Mouse (Mus musculus): ENCODE data around the gene Hesx1. TPM values are rescaled to one million over a fixed set of nuclear protein-coding genes. Genes with fewer than 3 reads are reported as not detected.

The Hesx1 gene
- polyA plus RNA-seq, 1 experiment from 2014 or later, result 3.9 TPM

- no peak for DNase-seq (ENCODE audit: low spot score)
- 93% methylated on average over 8 of the region's 8 CpGs for WGBS
- Histone ChIP-seq H3K36me3 (replicated peaks) (no peaks in the 10 kb centered on the region), H3K27ac (replicated peaks) (no peak overlapping the region), H3K9me3 (peaks cover 10% of the 10 kb centered on the region), H3K4me3 (no peak overlapping the region), H3K4me1 (peaks cover 14% of the 10 kb centered on the region), H3K27me3 (replicated peaks; ENCODE audit: low read depth, poor library complexity, severe bottlenecking) (no peaks in the 10 kb centered on the region; the same call in 1 of the 2 replicates)
Observed at GRCm38 (mm10) chr14:26981021-26981420, 13.2 kb upstream of the Hesx1 start.

- WGBS, result 68% methylated on average over 5 of the region's 5 CpGs
- no peaks in the 10 kb centered on the region for H3K36me3 ChIP-seq (replicated peaks)
Observed at GRCm38 (mm10) chr14:26981494-26982149, 12.6 kb upstream of the Hesx1 start.

DNA sequence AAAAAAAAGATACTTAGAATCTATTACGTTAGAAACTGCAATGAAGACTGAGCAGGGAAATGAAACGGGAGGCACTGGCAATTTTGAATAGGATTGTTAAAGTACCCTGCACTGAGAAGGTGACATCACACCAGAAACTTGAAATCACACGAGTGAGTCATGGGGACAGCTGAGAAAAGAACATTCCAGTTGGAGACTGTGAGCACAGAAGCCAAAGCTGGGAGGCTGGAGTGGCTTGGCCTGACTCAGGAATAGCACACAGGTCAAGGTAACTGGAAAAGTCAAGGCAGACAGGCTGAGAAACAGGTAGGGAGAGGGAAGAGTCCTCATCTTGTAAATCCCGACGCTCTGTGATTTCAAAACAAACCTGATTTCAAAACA, 12.1 kb upstream of the Hesx1 start:
- Histone ChIP-seq H3K36me3 (replicated peaks) (no peaks in the 10 kb centered on the region), H3K27me3 (replicated peaks; ENCODE audit: low read depth, poor library complexity, severe bottlenecking) (no peaks in the 10 kb centered on the region; the same call in 1 of the 2 replicates), H3K4me1 (peaks cover 10% of the 10 kb centered on the region), H3K9me3 (peaks cover 10% of the 10 kb centered on the region), H3K27ac (replicated peaks) (no peak overlapping the region), H3K4me3 (no peak overlapping the region)
- DNase-seq (ENCODE audit: low spot score), result no peak
- WGBS, result 80% methylated on average over 5 of the region's 5 CpGs

More at GRCm38 (mm10) chr14:26981494-26982149, 12.6 kb upstream of the Hesx1 start:
- Histone ChIP-seq H3K4me1 (peaks cover 14% of the 10 kb centered on the region), H3K4me3 (no peak overlapping the region), H3K9me3 (peaks cover 10% of the 10 kb centered on the region), H3K27me3 (replicated peaks; ENCODE audit: low read depth, poor library complexity, severe bottlenecking) (no peaks in the 10 kb centered on the region; the same call in 1 of the 2 replicates), H3K27ac (replicated peaks) (no peak overlapping the region)
- no peak for DNase-seq (ENCODE audit: low spot score)

DNA sequence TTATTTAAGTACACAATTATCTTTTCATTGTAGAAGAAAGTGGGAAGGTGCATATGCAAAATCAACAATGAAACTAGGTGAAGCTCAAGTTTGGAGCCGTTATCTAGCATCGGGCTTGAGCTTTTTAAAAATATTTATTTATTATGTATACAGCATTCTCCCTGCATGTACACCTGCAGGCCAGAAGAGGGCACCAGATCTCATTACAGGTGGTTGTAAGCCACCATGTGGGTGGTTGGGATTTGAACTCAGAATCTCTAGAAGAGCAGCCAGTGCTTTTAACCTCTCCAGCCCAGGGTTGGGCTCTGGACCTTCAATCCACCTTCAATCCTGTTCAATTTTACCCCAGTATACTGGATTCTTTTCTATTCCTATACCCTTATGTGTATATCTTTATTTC, 5.5 kb upstream of the Hesx1 start:
- Histone ChIP-seq H3K9me3 (no peaks in the 10 kb centered on the region), H3K36me3 (replicated peaks) (no peaks in the 10 kb centered on the region), H3K27ac (replicated peaks) (no peak overlapping the region), H3K27me3 (replicated peaks; ENCODE audit: low read depth, poor library complexity, severe bottlenecking) (no peaks in the 10 kb centered on the region), H3K4me3 (no peak overlapping the region), H3K4me1 (peaks cover 7% of the 10 kb centered on the region)
- no peak for DNase-seq (ENCODE audit: low spot score)
- WGBS, result 82% methylated on average over 2 of the region's 2 CpGs

GRCm38 (mm10) chr14:26991622-26992021, 2.6 kb upstream of the Hesx1 start:
- no peak for DNase-seq (ENCODE audit: low spot score)

DNA sequence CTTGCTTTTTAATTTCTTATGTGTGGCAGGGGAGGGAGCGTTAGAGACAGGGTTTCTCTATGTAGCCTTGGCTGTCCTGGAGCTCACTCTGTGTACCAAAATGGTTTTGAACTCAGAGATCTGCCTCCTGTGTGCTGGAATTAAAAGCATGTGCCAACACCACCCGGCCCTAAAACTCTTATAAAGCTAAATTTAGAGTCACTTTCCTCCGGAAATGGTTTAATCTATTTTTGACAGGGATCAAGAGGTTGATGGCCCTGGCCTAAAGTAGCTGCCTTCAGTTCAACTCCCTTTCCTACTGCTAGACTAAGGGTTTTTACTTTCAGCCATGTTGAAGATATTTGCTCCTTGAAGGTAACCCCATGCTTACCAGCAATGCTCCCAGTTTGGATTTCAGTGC, 789 bp upstream of the Hesx1 start:
- no peak for DNase-seq (ENCODE audit: low spot score)
- Histone ChIP-seq H3K4me1 (peaks cover 17% of the 10 kb centered on the region), H3K4me3 (no peak overlapping the region), H3K9me3 (no peaks in the 10 kb centered on the region), H3K36me3 (replicated peaks) (no peaks in the 10 kb centered on the region), H3K27ac (replicated peaks) (peak overlapping the region; percentile 84; the same call in 1 of the 2 replicates), H3K27me3 (replicated peaks; ENCODE audit: low read depth, poor library complexity, severe bottlenecking) (no peaks in the 10 kb centered on the region)
- 56% methylated on average over 3 of the region's 3 CpGs for WGBS

More at GRCm38 (mm10) chr14:26991622-26992021, 2.6 kb upstream of the Hesx1 start:
- no peaks in the 10 kb centered on the region for H3K36me3 ChIP-seq (replicated peaks)
- H3K4me3 ChIP-seq, result no peak overlapping the region
- H3K27ac ChIP-seq (replicated peaks), result no peak overlapping the region; the same call in 1 of the 2 replicates
- peaks cover 17% of the 10 kb centered on the region for H3K4me1 ChIP-seq
- H3K9me3 ChIP-seq, result no peaks in the 10 kb centered on the region
- H3K27me3 ChIP-seq (replicated peaks; ENCODE audit: low read depth, poor library complexity, severe bottlenecking), result no peaks in the 10 kb centered on the region
- WGBS, result 74% methylated on average over 18 of the region's 18 CpGs

- Histone ChIP-seq H3K36me3 (replicated peaks) (no peaks in the 10 kb centered on the region), H3K9me3 (no peaks in the 10 kb centered on the region), H3K4me1 (peaks cover 25% of the 10 kb centered on the region), H3K27ac (replicated peaks) (no peak overlapping the region), H3K4me3 (no peak overlapping the region), H3K27me3 (replicated peaks; ENCODE audit: low read depth, poor library complexity, severe bottlenecking) (peaks cover 22% of the 10 kb centered on the region)
- no peak for DNase-seq (ENCODE audit: low spot score)
Observed at GRCm38 (mm10) chr14:26996257-26996656, 2.0 kb downstream of the Hesx1 start.

- peaks cover 8% of the 10 kb centered on the region for H3K4me1 ChIP-seq
- H3K36me3 ChIP-seq (replicated peaks), result no peaks in the 10 kb centered on the region
- H3K27me3 ChIP-seq (replicated peaks; ENCODE audit: low read depth, poor library complexity, severe bottlenecking), result peaks cover 25% of the 10 kb centered on the region
- 2% methylated on average over 11 of the region's 11 CpGs for WGBS
- 0 out of 2 replicates have a peak overlapping the region, but pooled peaks have one; percentile 14 for H3K27ac ChIP-seq (replicated peaks)
- no peaks in the 10 kb centered on the region for H3K9me3 ChIP-seq
- H3K4me3 ChIP-seq, result peak overlapping the region; percentile 33
- no peak for DNase-seq (ENCODE audit: low spot score)
Observed at GRCm38 (mm10) chr14:27000386-27000785, 6.2 kb downstream of the Hesx1 start.

- DNase-seq (ENCODE audit: low spot score), result no peak
- no peak overlapping the region for H3K4me3 ChIP-seq
- H3K36me3 ChIP-seq (replicated peaks), result no peaks in the 10 kb centered on the region
- H3K9me3 ChIP-seq, result no peaks in the 10 kb centered on the region
- H3K27ac ChIP-seq (replicated peaks), result no peak overlapping the region
- peaks cover 14% of the 10 kb centered on the region for H3K4me1 ChIP-seq
- H3K27me3 ChIP-seq (replicated peaks; ENCODE audit: low read depth, poor library complexity, severe bottlenecking), result peaks cover 17% of the 10 kb centered on the region
- 81% methylated on average over 7 of the region's 7 CpGs for WGBS
Observed at GRCm38 (mm10) chr14:27004906-27005305, 10.7 kb downstream of the Hesx1 start.

DNA sequence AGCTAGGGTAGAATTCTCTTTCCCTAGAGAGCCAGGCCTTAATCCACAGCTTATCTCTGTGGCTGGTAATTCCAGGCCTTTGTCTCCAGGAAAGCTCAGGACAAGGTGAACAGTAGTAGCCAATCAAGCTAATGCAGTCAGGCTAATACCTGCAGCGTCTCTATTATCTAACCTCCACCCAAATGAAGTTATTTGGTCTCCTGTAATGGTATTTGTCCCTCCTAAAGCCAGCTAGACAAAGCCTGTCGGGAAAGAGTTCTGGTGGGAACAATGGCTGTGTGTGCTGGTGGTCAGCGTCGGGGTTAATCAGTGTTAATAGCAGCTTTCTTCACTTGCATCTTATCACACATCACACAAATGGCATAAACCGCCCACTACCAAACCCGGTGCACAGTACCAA, 11.7 kb downstream of the Hesx1 start:
- no peaks in the 10 kb centered on the region for H3K9me3 ChIP-seq
- peaks cover 6% of the 10 kb centered on the region for H3K27me3 ChIP-seq (replicated peaks; ENCODE audit: low read depth, poor library complexity, severe bottlenecking)
- no peaks in the 10 kb centered on the region for H3K36me3 ChIP-seq (replicated peaks)
- no peak overlapping the region for H3K4me3 ChIP-seq
- peaks cover 7% of the 10 kb centered on the region; the same call in 1 of the 2 replicates for H3K4me1 ChIP-seq
- no peak for DNase-seq (ENCODE audit: low spot score)
- WGBS, result 15% methylated on average over 6 of the region's 6 CpGs
- H3K27ac ChIP-seq (replicated peaks), result no peak overlapping the region

GRCm38 (mm10) chr14:27011561-27011960, 17.3 kb downstream of the Hesx1 start:
- 82% methylated on average over 5 of the region's 5 CpGs for WGBS
- no peaks in the 10 kb centered on the region for H3K36me3 ChIP-seq (replicated peaks)
- 0 out of 2 replicates have a peak, but pooled peaks cover 2% of the 10 kb centered on the region for H3K4me1 ChIP-seq
- no peaks in the 10 kb centered on the region for H3K27me3 ChIP-seq (replicated peaks; ENCODE audit: low read depth, poor library complexity, severe bottlenecking)
- no peak overlapping the region for H3K27ac ChIP-seq (replicated peaks)
- no peaks in the 10 kb centered on the region for H3K9me3 ChIP-seq
- H3K4me3 ChIP-seq, result no peak overlapping the region
- DNase-seq (ENCODE audit: low spot score), result no peak

DNA sequence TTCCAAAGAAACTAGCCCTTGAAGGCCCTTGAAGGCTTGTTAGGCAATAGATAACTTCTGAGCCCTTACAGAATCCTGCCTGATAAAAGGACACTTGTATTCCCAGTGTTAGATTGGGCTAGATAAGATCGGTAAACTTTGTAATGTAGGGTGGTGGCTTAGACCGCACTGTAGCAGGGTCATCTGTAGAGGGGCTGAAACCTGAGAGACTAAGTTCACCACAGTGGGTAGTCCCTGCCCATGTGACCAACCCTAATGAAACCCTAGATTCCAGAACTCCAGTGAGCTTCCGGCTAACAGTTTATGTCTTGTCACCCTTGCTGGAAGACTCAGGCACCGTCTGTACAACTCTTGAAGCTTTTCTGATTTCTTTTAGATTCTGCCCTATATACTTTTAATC, 19.4 kb downstream of the Hesx1 start:
- H3K36me3 ChIP-seq (replicated peaks), result no peaks in the 10 kb centered on the region
- H3K4me3 ChIP-seq, result no peak overlapping the region
- no peak for DNase-seq (ENCODE audit: low spot score)
- whole genome bisulfite sequencing, result 56% methylated on average over 4 of the region's 4 CpGs
- H3K27me3 ChIP-seq (replicated peaks; ENCODE audit: low read depth, poor library complexity, severe bottlenecking), result no peaks in the 10 kb centered on the region
- no peaks in the 10 kb centered on the region for H3K4me1 ChIP-seq
- no peaks in the 10 kb centered on the region for H3K9me3 ChIP-seq
- no peak overlapping the region for H3K27ac ChIP-seq (replicated peaks)

GRCm38 (mm10) chr14:27017936-27018335, 23.7 kb downstream of the Hesx1 start:
- Histone ChIP-seq H3K27me3 (replicated peaks; ENCODE audit: low read depth, poor library complexity, severe bottlenecking) (no peaks in the 10 kb centered on the region), H3K4me3 (no peak overlapping the region), H3K9me3 (no peaks in the 10 kb centered on the region), H3K4me1 (peaks cover 5% of the 10 kb centered on the region; the same call in 1 of the 2 replicates), H3K27ac (replicated peaks) (no peak overlapping the region), H3K36me3 (replicated peaks) (no peaks in the 10 kb centered on the region)
- 92% methylated on average over 2 of the region's 2 CpGs for WGBS
- no peak for DNase-seq (ENCODE audit: low spot score)
